Mouse (Mus musculus) thymus, adult 18-20 months (tissue): ENCODE measurements around the gene Gm42906.
A peak's percentile ranks its signal among the peaks of the same experiment; 100 is the strongest.

Source experiments
- DNase-seq, 2 experiments: peaks; one replicate each; pipeline ENCODE4 v3.0.0; 2022; ENCODE audit warnings: mixed read lengths in 2 of 2

Gene Gm42906

GRCm38 (mm10) chr5:151296244-151296643 lies 131.7 kb downstream of the Gm42906 start:
- no peak for DNase-seq

GRCm38 (mm10) chr5:151293591-151293990 lies 134.4 kb downstream of the Gm42906 start:
- no peak for DNase-seq

- DNase-seq = peak in 1 of 2 experiments; percentile 10
Measured at GRCm38 (mm10) chr5:151292310-151292709, 135.7 kb downstream of the Gm42906 start.

GRCm38 (mm10) chr5:151286331-151286730 lies 141.6 kb downstream of the Gm42906 start:
- DNase-seq = no peak

- DNase-seq = no peak
Measured at GRCm38 (mm10) chr5:151279531-151279930, 148.4 kb downstream of the Gm42906 start.

GRCm38 (mm10) chr5:151277927-151278326 lies 150.0 kb downstream of the Gm42906 start:
- no peak for DNase-seq

GRCm38 (mm10) chr5:151275986-151276385 lies 152.0 kb downstream of the Gm42906 start:
- no peak for DNase-seq

- no peak for DNase-seq
Measured at GRCm38 (mm10) chr5:151274265-151274664, 153.7 kb downstream of the Gm42906 start.

- no peak for DNase-seq
Measured at GRCm38 (mm10) chr5:151270815-151271214, 157.1 kb downstream of the Gm42906 start.

- no peak for DNase-seq
Measured at GRCm38 (mm10) chr5:151266896-151267634, 160.9 kb downstream of the Gm42906 start.

GRCm38 (mm10) chr5:151261558-151261957 lies 166.4 kb downstream of the Gm42906 start:
- DNase-seq = no peak

GRCm38 (mm10) chr5:151252213-151252612 lies 175.8 kb downstream of the Gm42906 start:
- no peak for DNase-seq

- no peak for DNase-seq
Measured at GRCm38 (mm10) chr5:151251656-151252055, 176.3 kb downstream of the Gm42906 start.

GRCm38 (mm10) chr5:151248671-151249620 lies 179.0 kb downstream of the Gm42906 start:
- no peak for DNase-seq

- DNase-seq = no peak
Measured at GRCm38 (mm10) chr5:151248084-151248483, 179.9 kb downstream of the Gm42906 start.

- peak in 1 of 2 experiments; percentile 23 for DNase-seq
Measured at GRCm38 (mm10) chr5:151247115-151247875, 180.7 kb downstream of the Gm42906 start.

- no peak for DNase-seq
Measured at GRCm38 (mm10) chr5:151246287-151246686, 181.7 kb downstream of the Gm42906 start.

- DNase-seq = no peak
Measured at GRCm38 (mm10) chr5:151245571-151245970, 182.4 kb downstream of the Gm42906 start.

- DNase-seq = no peak
Measured at GRCm38 (mm10) chr5:151238730-151239129, 189.2 kb downstream of the Gm42906 start.

- no peak for DNase-seq
Measured at GRCm38 (mm10) chr5:151236411-151236810, 191.6 kb downstream of the Gm42906 start.

GRCm38 (mm10) chr5:151233400-151234031 lies 194.4 kb downstream of the Gm42906 start, which contains the start of gene Stard13:
Gene Stard13, minus strand, starts transcription at chr5:151233836.
- DNase-seq = no peak

GRCm38 (mm10) chr5:151232576-151233299 lies 195.2 kb downstream of the Gm42906 start:
- DNase-seq = no peak
